Mouse (Mus musculus): ENCODE data around the gene Gnptg.

GRCm38 (mm10) chr17:25264453-25264852 lies 24.5 kb upstream of the Gnptg start:
- TF ChIP-seq POLR2A (IDR thresholded peaks at IDR 0.05; ENCODE audit: low read depth, low read length), result no peak
- no peak for TF ChIP-seq CTCF (IDR thresholded peaks at IDR 0.05; ENCODE audit: extremely low read depth, insufficient read depth, insufficient read length, insufficient replicate concordance)
